Mouse (Mus musculus) midbrain, embryonic 12.5 days (tissue): Measurements from ENCODE around the gene Klf17. TPM values are rescaled to one million over a fixed set of nuclear protein-coding genes. Genes with fewer than 3 reads are reported as not detected.

Source experiments
- ATAC-seq: fragments of 200-750 bp; cut with Nextera tagmentation; 2 replicates; pipeline ENCODE4 v1.8.0; 2017; ENCODE audit warnings: low read depth, moderate TSS enrichment, moderate library complexity; ENCODE audit not compliant: low FRiP score
- H3K27ac ChIP-seq: fragments of 300-500 bp; sonication (generic); replicated peaks from 2 replicates; pipeline ENCODE4 v1.5.1; 2016; ENCODE audit warnings: mild to moderate bottlenecking
- H3K27me3 ChIP-seq: fragments of 300-500 bp; sonication (generic); 2 replicates; pipeline ENCODE4 v1.6.1; 2016; ENCODE audit warnings: mild to moderate bottlenecking
- H3K36me3 ChIP-seq: fragments of 300-500 bp; sonication (generic); 2 replicates; pipeline ENCODE4 v1.6.1; 2016
- H3K4me1 ChIP-seq: fragments of 300-500 bp; sonication (generic); 2 replicates; pipeline ENCODE4 v1.6.1; 2016
- H3K4me2 ChIP-seq: fragments of 300-500 bp; sonication (generic); replicated peaks from 2 replicates; pipeline ENCODE4 v1.6.1; 2016; ENCODE audit warnings: mild to moderate bottlenecking, moderate library complexity
- H3K4me3 ChIP-seq: fragments of 300-500 bp; sonication (generic); 2 replicates; pipeline ENCODE4 v1.5.1; 2016; ENCODE audit warnings: mild to moderate bottlenecking
- H3K9ac ChIP-seq: fragments of 300-500 bp; sonication (generic); replicated peaks from 2 replicates; pipeline ENCODE4 v1.6.1; 2016; ENCODE audit warnings: mild to moderate bottlenecking, moderate library complexity
- H3K9me3 ChIP-seq: fragments of 300-500 bp; sonication (generic); 2 replicates; pipeline ENCODE4 v1.6.1; 2016; ENCODE audit warnings: mild to moderate bottlenecking
- WGBS: fragments of 180-500 bp; shearing (Covaris S2); methylation state at CpG from one replicate; pipeline ENCODE4 v1.1.7; 2016; 5-methylcytosine and 5-hydroxymethylcytosine counted together
- polyA plus RNA-seq: library from polyadenylated mRNA; unstranded; fragments of >200 nt; fragmentation: Nextera tagmentation; extraction: Ambion mirVana; gene quantifications from 2 replicates; pipeline ENCODE4 v1.2.1, GENCODE M21; 2016

The Klf17 gene
- polyA plus RNA-seq, 1 experiment from 2014 or later, result not detected

DNA sequence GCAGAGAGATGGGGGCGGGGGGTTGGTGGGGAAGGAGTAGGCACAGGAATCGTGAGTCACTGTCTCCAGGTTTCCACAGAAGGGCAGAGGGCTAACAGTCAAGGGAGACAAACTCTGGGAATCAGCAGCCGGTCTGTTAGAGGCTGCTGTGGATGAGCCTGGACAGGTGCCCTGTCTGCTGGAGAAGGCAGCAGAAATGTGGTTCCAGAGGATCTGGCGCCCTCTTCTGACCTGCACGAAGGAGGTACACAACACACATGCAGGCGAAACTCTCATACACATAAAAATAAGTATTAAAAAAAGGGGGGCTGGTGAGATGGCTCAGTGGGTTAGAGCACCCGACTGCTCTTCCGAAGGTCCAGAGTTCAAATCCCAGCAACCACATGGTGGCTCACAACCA lies 27.9 kb downstream of the Klf17 start:
- 47% methylated on average over 8 of the region's 8 CpGs for WGBS
- Histone ChIP-seq H3K4me2 (no peak overlapping the region), H3K9ac (no peak overlapping the region), H3K9me3 (no peaks in the 10 kb centered on the region), H3K27ac (no peak overlapping the region), H3K4me1 (no peaks in the 10 kb centered on the region), H3K36me3 (no peaks in the 10 kb centered on the region), H3K4me3 (no peak overlapping the region), H3K27me3 (no peaks in the 10 kb centered on the region)
- ATAC-seq, result no peak

DNA sequence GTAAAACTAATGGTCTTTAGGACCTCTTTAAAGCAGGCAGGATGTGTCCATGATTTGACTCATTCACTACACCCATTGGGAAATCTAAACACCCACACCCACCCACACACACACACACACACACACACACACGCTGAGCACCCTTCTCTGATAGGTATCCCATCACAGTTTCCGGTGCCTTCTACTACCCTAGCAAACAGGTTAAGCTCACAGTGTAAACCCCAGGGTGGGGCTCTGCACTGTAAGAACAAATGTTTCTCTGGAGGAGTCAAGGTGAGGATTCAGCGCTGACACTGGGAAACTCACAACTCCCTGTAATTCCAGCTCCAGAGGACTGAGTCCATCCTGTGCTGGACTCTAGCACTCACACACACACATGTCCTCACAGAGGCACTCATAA lies 33.5 kb downstream of the Klf17 start:
- H3K4me3 ChIP-seq, result no peak overlapping the region
- ATAC-seq, result no peak
- H3K36me3 ChIP-seq, result no peaks in the 10 kb centered on the region
- 81% methylated on average over 3 of the region's 3 CpGs for WGBS
- no peaks in the 10 kb centered on the region for H3K4me1 ChIP-seq
- no peaks in the 10 kb centered on the region for H3K9me3 ChIP-seq
- H3K27me3 ChIP-seq, result no peaks in the 10 kb centered on the region
- no peak overlapping the region for H3K9ac ChIP-seq
- no peak overlapping the region for H3K4me2 ChIP-seq
- no peak overlapping the region for H3K27ac ChIP-seq

DNA sequence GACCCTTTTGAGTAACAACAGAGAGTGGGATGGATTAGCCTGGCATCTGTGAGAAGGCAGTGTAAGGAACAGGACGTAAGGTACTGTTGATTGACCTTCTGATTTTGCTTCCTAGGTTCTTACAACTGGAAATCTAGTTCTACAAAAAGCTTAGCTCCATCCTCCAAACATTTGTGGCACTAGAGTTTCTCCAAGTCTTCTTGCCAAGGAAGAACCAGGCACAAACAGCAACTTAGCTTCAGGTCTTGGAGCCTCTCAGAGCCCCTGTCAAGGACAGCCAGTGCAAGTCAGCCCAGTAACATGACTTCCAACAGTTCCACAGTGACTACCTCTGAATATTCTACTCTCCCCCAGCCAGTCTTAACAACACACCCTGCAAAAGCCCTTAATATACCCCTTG lies 41.3 kb downstream of the Klf17 start, which contains the start of gene Gm12845:
Gm12845 (plus strand) TSS at position 301 of the 400 bp plus-strand sequence.
- no peaks in the 10 kb centered on the region for H3K4me1 ChIP-seq
- H3K9ac ChIP-seq, result no peak within 1 kb of the TSS
- H3K4me3 ChIP-seq, result no peak within 1 kb of the TSS
- H3K27me3 ChIP-seq, result no peaks in the 10 kb centered on the region
- H3K36me3 ChIP-seq, result no peaks in the 10 kb centered on the region
- no peak within 1 kb of the TSS for H3K27ac ChIP-seq
- no peak for ATAC-seq
- WGBS, result 78% methylated on average over 1 of the region's 1 CpGs
- H3K9me3 ChIP-seq, result no peaks in the 10 kb centered on the region
- no peak within 1 kb of the TSS for H3K4me2 ChIP-seq

DNA sequence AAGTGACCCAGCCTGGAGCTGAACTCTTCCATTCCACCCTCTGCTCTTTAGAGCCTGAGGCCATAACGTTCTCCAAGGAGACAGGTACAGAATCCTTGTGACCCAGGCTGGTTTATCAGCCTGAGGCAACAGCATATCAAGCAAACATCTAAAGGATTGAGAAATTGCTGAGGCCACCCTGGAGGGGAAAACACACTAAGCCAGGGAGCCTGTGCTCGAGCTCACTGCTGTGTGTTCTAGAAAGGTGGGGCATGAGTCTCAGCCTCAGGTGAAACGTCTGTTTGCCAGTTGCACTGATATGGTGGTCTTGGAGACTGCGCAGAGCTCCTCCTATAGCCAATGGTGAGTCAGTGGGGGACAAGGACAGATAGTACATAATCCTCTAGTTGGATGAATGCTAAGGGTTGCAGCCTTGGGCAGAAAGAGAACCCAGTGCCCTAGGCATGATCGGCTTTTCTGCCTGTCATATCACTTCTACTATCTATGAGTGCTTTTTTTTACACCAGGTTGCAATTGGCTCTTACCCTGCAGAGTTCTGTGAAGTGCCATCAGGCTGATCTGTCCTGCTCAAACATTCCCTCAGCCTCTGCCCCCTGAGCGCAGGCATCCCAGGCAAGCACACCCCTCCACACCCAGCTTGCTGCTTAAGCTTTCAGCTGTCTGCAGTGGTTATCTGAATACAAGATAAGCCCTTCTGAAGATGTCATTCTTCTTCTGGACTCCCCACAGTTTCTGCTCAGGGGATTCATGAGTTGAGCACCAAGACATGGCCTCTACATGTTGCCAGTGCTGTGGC lies 51.9 kb downstream of the Klf17 start:
- no peaks in the 10 kb centered on the region for H3K27me3 ChIP-seq
- WGBS, result 83% methylated on average over 6 of the region's 6 CpGs
- no peaks in the 10 kb centered on the region for H3K9me3 ChIP-seq
- H3K4me1 ChIP-seq, result no peaks in the 10 kb centered on the region
- H3K27ac ChIP-seq, result no peak overlapping the region
- H3K36me3 ChIP-seq, result no peaks in the 10 kb centered on the region
- H3K9ac ChIP-seq, result no peak overlapping the region
- no peak overlapping the region for H3K4me2 ChIP-seq
- H3K4me3 ChIP-seq, result no peak overlapping the region
- no peak for ATAC-seq

DNA sequence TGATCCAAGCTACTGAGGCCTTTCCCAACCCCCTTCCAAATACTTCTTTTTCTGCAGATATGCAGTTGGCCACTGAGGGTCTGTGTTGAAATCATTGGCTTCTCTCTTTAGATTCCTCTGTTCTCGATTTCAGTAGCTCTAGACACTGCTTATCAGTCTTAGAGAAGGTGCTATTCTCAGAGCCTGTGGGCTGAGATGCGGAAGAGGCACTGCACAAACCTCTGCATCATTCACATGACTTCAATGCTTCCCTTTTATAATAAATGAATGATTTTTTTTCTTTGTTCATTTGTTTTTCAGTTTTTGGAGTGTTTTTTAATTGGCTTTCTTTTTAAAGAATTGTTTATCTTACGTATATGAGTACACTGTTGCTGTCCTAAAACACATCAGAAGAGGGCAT lies 53.1 kb downstream of the Klf17 start:
- H3K4me3 ChIP-seq, result no peak overlapping the region
- no peak overlapping the region for H3K4me2 ChIP-seq
- ATAC-seq, result no peak
- no peak overlapping the region for H3K27ac ChIP-seq
- no peak overlapping the region for H3K9ac ChIP-seq
- H3K4me1 ChIP-seq, result no peaks in the 10 kb centered on the region
- no peaks in the 10 kb centered on the region for H3K36me3 ChIP-seq
- no peaks in the 10 kb centered on the region for H3K9me3 ChIP-seq
- H3K27me3 ChIP-seq, result no peaks in the 10 kb centered on the region
- 84% methylated on average over 3 of the region's 3 CpGs for WGBS

DNA sequence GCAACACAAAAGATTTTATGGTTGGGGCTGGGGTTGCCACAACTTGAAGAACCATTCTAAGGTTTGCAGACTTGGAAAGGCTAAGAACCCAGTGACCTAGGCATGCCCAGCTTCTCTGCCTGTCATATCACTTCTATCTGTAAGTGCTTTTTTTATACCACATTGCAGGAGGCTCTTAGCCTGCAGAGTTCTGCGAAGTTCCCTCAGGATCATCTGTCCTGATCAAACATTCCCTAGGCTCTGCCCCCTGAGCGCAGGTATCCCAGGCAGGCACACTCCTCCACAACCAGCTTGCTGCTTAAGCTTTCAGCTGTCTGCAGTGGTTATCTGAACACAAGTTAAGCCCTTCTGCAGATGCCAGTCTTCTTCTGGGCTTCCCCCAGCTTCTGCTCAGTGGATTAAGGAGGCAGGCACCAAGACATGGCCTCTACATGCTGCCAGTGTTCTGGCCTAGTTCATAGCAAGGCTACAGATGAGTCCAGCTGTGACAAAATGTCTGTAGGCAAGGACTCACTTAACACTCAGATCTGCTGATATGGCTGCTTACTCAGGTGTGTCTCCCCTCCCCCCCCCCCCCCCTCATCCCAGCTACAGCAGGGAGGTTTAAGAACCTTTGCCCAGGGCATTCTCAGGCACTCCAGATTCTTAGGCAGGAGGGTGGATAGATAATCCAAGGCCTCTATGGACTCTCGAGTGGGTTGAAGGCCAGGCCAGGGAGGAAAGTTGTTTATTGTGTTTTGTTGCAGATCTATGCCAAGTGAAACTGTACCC lies 56.5 kb downstream of the Klf17 start:
- H3K4me3 ChIP-seq, result no peak overlapping the region
- no peak overlapping the region for H3K9ac ChIP-seq
- no peaks in the 10 kb centered on the region for H3K9me3 ChIP-seq
- no peak for ATAC-seq
- WGBS, result 74% methylated on average over 3 of the region's 3 CpGs
- no peaks in the 10 kb centered on the region for H3K4me1 ChIP-seq
- H3K4me2 ChIP-seq, result no peak overlapping the region
- no peak overlapping the region for H3K27ac ChIP-seq
- no peaks in the 10 kb centered on the region for H3K27me3 ChIP-seq
- H3K36me3 ChIP-seq, result no peaks in the 10 kb centered on the region

Other genes starting within 250 kb of the Klf17 start
- 148 and 165 TPM in 2 replicates for gene Eri3, start 215.3 kb downstream of the Klf17 start, polyA plus RNA-seq
- 67.5 and 72.1 TPM in 2 replicates for gene Dmap1, start 83.4 kb downstream of the Klf17 start, polyA plus RNA-seq
- not detected in 2 replicates for gene Gm12845, start 41.2 kb downstream of the Klf17 start, polyA plus RNA-seq
- gene Slc6a9, start 68.9 kb upstream of the Klf17 start, polyA plus RNA-seq, result 10.4 and 12.4 TPM in 2 replicates
- gene Ccdc24, start 106.9 kb upstream of the Klf17 start, polyA plus RNA-seq, result 2.2 and 2.4 TPM in 2 replicates
- gene B4galt2, start 117.8 kb upstream of the Klf17 start, polyA plus RNA-seq, result 39.7 and 44.2 TPM in 2 replicates
- gene Atp6v0b, start 121.7 kb upstream of the Klf17 start, polyA plus RNA-seq, result 256 and 264 TPM in 2 replicates
- gene Dph2, start 126.4 kb upstream of the Klf17 start, polyA plus RNA-seq, result 23.4 and 27.3 TPM in 2 replicates
- gene Ipo13, start 149.4 kb upstream of the Klf17 start, polyA plus RNA-seq, result 66.2 and 68.9 TPM in 2 replicates
- gene Artn, start 164.1 kb upstream of the Klf17 start, polyA plus RNA-seq, result 0.41 and 0.42 TPM in 2 replicates